Mouse (Mus musculus) fat pad, adult 2 months (tissue): ENCODE data around the gene Gm17622.

Experiments used
- DNase-seq: peaks from one replicate; pipeline ENCODE4 v3.0.0-alpha.2; 2011; ENCODE audit warnings: low read depth, low spot score; ENCODE audit errors: extremely low read depth

Gene Gm17622

DNA sequence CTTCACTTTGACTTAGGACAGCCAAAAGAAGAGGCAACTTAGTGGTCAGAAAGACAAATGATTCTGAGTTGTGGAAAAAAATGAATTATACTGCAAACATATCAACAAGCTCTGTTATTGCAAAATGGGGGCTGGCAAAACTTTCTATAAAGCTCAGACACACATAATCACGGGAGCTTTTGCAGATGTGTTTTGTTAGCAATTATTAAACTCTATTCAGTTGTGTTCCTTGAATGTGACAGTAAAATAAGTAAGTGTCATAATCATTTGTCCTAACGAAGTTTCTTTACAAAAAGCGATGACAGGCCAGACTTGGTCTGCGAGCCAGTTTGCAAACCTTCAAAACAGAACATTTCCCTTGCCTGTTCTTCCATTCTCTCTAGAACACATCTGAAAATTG is 17.0 kb downstream of the Gm17622 start:
- no peak for DNase-seq

DNA sequence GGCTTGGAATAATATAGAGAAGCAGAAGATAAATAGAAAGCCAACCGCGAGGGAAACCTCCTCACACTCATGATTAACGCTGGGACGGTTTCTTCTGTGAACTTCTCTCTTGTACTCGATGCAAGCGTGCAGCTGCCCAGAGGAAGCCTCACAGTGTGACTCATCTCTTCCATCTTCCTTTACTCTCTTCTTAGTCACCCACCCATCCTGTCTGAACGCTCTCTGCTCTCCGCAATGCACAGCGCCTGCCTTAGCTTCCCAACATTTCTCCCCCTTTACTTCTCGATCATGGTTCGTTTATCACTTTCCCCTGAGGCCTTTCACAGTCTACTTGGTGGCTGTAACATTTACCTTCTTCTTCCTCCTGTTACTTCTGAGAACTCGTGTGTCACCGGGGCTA is 20.1 kb downstream of the Gm17622 start:
- no peak for DNase-seq

DNA sequence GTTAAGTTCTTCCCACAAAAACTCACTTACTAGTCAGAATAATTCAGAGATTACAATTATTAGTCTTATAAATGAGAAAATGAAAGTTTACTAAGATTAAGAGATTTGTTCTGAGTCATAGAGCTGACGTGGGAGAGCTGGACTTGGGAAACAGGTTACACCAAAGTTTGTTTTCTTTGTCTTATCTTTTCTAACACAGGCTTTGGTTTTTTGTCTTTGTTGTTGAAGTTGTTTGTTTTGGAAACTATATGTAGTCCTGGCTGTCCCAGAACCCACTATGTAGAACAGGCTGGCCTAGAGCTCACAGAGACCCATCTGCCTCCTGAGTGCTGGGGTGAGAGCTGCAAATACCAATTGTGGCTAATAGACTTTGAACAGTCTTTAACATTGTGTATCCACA is 20.7 kb downstream of the Gm17622 start:
- DNase-seq, result no peak

DNA sequence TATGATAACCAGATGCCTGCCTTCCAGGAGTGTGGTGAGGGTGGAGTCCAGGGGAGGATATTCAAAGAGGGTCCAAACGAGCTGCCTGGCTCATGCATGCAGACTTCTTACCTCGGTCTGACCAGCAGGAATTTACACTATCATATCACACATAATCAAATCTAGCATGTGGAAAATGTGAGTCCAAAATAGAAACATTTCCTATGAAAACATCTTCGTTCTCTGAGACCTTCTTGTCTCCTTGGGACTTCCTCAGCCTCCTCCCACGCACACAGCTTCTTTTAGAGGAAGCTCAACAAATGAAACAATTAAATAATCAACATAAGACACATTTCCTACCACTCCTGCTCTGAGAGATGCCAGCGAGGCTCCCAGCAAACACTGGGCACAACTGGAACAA is 21.4 kb downstream of the Gm17622 start:
- DNase-seq, result no peak

DNA sequence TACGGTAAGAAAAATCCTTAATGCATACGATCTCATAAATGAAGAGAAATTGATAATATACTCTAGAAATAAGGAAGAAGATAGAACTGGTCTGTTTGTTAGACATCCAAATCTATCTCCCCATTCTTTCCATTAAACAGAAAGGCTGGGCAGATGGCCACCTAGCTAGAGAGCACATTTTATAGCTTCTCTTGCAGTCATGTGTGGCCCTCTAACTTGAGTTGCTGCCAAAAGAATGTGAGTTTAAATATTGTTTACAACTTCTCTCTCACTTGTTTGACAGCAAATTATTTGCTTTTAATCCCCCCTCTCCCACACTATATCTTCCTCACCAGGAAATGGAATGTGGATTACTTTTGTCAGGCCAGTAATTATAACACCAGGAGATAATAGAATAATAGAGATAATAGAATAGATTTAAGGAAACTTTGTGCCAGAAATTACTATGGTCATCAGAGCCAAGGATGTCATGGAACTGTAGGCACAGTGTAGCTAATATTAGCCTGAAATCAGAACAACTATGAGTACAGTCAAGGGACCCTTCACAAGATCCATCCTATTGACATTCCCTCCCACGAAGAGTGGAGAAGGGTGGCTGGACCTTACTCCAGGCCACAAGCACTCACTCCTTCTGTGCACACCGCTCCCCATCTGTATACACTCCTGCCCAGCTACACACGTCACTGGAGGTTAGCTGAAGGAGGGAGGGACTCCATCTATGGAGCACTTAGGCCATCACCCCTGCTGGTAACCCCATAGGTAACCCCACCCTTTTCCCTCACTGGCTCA is 23.8 kb downstream of the Gm17622 start:
- DNase-seq, result no peak

DNA sequence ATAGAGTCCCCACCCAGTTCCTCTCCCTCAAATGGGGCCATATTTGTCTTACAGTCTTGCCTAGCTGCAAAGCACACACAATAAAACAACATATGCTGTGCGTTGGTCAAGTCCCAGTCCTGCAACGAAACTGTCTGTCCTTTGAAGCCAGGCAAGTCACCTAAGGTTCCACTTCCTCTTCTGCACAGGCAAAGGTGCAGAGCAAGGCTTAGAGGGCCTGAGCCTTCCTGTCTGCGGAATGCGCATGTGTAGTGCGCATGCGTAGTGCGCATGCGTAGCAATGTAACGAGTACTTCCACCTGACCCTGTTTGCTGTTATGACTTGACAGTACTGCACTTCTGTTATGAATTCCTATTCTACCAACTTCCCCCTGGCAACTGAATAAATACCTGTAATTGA is 25.7 kb downstream of the Gm17622 start:
- no peak for DNase-seq

DNA sequence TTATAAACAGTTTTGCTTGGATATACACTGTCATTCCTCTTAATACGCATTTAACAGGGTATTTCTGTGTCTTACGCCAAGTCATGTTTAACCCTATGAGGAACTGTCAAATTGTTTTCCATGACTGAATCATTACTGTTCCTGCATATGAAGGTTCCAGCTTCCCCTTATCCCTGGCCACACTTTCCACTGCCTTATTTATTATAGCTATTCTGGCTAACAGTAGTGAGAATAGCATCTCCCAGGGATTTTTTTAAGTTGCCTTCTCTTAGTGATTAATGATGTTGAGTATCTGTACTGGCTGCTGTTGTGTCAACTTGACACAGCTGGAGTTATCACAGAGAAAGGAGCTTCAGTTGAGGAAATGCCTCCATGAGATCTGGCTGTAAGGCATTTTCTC is 26.8 kb downstream of the Gm17622 start:
- DNase-seq, result no peak

DNA sequence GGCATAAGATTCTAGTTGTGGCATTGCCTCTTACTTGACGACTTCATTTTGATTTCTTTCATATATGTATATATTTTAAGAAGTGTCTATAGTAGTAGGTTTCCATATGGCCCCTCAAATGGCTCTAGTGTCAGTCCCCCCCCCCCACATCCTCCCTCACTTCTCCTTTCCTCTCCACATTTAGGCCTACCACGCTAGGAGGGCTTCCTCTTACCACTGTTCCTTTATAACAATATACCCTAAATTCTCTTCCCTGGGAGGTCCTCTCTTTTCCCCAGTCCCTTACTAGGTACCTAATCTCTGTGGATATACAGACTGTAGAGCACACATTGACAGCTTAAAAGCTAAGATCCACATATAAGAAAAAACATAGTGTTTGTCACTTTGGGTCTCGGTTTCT is 30.8 kb downstream of the Gm17622 start:
- DNase-seq, result no peak

DNA sequence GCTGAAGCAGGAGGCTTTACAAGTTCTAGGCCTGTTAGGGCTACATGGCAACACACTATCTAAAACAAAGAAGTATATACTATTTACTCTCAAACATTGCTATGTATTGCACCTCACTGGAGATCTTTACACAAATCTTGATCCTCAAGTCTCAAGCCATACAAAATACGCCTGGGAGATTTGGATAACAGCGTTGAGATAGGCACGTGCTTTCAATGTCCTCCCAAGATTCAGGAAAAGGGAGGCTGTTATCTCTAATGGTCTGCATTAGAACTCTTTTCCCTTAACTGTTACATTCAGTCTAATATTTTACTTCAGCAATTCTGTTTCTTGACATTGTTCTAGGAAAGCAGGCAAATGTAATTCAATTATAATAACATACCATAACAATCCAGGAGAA is 36.5 kb downstream of the Gm17622 start:
- DNase-seq, result no peak

DNA sequence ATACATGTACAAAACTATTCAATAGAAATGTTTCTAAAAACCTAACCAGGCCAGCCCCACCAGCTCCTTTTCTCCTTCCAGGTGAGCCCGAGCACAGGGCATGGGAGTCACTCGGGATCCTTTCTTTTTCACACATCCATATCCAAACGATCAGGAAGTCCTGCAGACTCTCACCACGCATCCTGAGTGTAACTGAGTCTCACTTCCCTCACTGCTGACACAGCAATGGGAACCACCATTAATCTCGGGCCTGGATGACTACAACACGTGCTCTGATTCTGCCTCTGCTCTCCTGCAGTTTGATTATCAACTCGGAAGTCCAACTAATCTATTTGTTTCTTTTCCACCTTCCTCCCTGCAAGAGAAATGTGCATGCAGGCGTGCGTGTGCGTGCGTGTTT is 37.3 kb downstream of the Gm17622 start:
- no peak for DNase-seq

DNA sequence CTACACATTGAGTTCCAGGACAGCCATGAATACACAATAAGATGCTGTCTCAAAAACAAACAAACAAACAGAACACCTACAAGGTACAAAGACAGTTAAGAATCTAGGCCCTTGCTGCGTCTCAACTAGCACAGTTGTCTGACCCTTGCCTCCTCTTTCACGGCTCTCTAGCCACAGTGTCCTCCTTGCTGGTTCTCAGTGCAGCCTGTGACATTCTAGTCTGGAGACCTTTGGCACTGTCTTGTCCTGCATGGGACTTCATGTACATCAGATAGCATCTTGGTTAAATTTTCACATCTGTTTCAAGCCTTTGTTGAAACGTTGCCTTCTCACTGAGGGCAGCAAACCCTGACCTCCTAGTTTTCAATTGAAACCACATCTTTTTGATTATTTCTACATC is 38.2 kb downstream of the Gm17622 start:
- no peak for DNase-seq

DNA sequence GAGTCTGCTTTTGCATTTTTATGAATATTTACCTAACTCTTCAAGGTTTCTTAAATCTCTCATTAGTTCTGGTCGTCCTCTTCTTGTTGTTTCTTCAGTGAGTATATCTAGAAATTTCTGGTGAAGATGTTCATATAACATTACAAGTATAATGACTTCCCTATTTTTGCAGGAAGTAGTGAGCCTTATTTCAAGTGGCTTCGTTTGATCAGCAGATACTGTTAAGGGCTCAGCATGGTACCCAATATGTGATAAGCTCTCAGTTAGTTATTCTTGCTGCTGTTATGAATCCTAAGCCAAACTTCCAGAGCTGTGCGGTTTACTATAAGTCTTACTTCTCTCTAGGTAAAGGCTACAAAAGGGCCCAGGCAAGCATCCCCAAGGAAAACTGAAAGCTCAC is 39.0 kb downstream of the Gm17622 start:
- DNase-seq, result no peak

DNA sequence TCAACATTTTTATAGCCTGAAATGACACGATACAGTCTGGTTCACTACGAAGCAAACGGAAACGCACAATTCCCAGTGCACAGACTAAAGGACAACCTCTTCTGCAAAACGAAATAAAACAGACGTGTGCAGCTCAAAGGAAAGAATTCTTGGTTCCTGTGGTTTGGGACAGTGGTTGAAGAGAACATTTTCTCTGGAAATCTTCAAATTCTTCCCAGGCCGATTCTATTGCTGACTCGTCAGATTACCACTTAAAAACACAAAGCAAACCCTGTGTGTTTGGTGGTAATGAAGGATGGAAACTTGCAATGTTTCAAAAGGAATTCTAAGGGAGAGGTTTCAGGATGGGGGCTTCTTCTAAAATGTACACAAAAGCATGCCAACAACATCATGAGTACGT is 39.5 kb downstream of the Gm17622 start:
- DNase-seq, result no peak

DNA sequence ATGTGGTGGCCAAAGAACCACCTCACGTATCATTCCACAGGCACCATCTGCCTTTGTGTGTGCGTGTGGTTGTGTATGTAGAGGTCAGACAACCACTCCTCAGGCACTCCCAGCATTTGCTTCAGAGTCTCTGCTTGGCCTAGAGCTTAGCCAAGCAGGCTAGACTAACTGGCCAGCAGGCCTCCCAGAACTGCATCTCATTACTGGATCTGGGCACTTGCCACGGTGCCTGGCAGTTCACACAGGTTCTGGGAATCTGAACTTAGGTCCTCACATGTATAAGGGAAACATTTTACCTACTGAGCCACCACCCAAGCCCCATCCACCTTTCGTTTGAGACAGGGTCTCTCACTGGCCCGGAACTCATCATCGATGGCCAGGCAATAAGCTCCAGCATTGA is 41.6 kb downstream of the Gm17622 start:
- DNase-seq, result no peak

DNA sequence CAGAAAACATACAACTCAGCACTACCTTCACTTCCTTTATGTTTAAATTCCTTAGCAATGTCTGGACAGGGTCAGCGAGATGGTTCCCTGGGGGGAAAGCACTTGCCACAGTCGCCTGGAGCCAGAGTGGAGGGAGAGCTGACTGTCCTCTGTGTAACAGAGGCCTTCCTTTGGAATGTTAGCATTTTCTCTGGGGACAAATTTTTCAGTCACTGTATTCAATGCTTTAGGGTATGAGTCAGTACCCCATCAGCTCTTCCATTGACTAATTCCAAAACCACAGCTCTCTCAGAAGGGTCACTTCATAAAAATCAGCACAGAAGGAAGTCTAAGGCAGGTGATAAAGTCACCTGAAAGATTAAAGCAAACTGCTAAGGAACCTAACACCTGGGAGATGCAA is 43.2 kb downstream of the Gm17622 start:
- DNase-seq, result no peak

DNA sequence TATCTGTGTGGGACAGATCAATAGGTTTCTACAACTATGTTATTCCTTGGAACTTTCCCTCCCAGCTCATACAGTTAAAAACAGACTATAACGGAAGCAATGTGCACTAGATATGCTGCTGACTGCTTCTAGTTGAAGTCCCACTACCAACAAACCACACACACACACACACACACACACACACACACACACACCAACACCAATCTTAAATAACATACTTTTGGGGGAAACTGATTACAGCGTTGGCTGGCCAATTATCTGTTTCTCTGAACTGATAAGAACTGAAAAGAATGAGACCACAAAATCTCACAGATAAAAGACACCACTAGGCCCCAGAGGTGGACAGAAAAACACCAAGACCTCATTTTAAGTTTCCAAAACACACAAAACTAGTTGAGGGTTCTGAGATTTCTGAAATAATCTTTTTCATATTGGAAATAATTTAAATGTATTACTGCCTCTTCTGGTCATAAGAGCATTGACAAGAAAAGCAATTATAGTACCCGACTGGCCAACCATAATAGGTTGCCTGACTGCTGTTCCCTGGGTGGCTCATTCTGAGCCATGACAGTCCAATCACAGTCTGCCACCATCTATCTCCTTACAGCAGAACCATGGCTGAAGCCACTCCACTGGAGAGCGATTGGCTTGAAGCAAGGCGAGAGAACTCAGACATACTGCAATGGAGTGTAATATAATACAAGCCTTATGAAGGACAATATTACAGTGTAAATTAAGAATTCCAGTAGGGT is 46.5 kb downstream of the Gm17622 start:
- no peak for DNase-seq

DNA sequence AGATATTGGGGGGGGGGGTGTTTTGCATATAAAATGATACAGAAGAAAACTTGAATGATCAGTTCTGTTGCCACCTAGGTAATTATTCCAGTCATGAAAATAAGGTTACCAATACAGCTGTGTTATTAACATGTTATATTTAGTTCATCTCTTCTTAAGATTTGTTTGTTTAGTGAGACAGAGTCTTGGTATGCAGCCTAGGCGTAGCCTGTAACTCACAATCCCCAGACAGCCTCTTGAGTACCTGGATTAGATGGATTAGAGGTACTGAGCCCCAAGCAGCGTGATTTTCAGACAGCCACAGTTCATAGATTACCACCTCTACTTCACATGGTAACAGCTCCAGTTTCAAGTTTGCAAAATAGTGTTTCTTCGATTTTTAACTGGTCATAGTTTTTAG is 47.6 kb downstream of the Gm17622 start:
- no peak for DNase-seq
